Mouse (Mus musculus): Measurements from ENCODE around the gene Nck2.

Nck2 gene

DNA sequence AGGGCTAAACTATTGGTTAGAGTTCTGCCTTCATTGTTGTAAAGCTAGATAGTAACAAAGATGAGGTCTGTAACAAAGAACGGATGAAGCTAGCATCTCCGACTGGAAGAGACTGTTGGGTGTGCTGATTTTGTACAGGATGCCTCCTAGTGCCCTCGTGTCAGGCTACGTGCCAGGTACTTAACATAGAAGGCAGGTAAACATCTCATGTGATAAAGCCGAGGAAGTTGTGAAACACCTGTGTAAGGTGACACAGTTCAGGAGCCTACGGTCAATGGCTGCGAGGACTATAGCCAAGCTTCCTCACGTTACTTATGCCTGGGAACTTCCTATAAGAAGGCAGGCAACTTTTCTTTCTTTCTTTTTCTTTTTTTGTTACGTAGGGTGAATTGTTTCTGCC lies at the start of gene Nck2:
Gene Nck2 (plus strand): TSS at position 49 of the 400 bp plus-strand sequence.
- DNase-seq (ENCODE audit: low read depth, low spot score), result no peak

DNA sequence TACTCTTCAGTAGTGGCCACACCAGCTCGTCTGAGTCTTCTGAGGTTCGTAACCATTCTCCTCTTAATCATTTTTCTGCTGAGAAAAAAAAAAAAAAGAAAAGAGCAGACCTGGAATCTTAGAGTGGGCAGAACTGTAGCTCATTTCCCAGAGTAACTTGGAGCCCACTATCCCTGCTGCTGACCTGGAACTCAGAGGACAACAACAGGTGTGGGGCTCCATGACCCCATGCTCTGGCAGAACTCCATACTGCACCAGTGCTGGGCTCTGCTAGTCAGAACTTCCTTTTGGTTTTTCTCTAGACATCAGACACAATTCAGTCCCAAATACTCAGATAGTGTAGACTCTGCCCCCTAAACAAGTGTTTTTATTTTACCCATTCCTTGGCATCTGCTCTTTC lies 49.3 kb upstream of the Nck2 start:
- no peak for DNase-seq (ENCODE audit: low read depth, low spot score)

DNA sequence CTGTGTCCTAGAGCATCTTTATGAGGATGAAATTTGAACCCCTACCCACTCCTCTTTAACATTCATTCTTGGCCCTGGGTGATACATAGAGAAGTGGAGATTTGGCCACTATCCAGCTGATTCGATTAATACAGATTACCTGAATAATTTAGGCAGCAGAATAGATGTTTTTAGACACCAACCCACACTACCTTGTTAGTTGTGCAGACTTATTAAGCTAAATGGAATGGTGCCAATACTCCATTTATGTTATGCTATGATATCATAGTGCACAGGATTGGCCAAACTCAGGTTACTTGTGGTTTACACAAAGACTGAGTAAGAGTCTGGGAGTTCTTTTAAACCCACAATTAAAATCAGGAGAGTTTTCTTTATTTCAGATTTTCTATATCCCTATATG lies 48.6 kb upstream of the Nck2 start:
- no peak for DNase-seq (ENCODE audit: low read depth, low spot score)

DNA sequence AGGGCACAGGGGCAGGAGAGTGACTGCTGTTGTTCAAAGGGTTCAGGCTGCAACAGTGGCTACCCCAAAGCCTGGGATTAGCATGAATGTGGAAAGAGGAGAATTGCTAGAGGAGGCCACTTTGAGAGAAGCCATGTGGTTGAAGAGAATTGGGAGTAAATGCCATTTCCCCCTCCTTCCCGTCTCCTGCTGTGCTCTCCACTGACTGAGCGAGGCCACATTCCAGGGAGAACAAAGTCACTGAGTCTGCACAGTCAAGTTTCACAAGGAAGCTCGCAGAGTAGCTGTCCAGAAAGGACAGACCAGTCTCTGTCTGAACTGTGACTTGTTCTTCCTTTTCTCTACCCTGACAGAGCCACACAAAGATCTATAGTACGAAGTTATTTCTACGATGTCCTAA lies 47.9 kb upstream of the Nck2 start:
- DNase-seq (ENCODE audit: low read depth, low spot score), result no peak

DNA sequence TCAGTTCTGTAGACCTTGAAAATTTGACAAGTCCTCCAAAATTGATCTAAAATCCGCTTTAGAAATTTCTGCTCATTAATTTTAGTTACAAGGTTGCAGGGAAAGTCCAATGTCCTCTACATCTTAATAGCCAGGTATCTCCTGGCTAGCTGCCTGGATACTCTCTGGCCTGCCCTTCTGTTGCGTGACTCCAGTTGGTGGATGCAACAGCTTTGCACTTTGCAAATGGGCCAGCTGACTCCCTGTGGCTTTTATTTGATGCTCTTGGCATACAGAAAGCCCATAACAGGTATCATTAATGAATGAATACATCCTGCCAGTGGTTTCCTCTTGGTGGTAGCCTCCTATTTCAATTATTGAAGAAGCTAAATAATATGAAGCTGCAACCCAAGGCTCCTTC lies 47.3 kb upstream of the Nck2 start:
- no peak for DNase-seq (ENCODE audit: low read depth, low spot score)

DNA sequence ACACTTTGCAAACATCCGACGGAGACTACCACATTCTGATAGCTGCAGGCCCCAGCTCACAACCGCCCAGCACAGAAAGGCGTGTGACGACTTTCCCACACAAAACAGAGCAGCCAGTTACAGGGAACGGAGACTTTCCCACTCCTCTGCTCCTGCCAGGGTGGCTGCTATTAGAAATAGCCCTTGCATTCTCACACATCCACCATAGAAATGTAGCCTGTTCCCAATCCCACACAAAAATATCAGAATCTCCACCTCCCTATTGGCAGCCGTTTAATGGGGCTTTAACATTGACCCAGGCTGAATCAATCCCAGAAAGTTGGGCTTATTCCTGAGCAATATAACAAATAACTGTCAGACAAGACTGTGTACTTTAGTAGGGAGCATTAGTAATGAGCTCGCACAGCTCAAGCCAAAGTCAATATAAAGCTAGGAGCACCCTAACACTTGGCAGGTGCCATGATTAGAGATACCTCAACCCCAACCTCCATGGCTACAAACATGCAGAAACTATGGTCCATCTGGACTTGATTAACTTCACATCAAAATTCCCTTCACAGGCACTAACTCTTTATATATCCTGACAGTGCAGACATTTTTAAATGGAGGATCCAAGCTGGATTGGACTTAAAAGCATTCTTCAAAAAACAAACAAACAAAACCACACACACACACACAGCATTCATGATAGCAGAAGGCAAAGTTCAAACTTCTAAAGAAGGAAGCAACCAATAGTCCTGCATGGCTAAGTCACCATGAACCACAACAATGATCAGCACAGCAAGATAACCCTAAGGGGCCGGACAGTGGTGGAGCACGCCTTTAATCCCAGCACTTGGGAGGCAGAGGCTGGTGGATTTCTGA lies 45.4 kb upstream of the Nck2 start:
- DNase-seq (ENCODE audit: low read depth, low spot score), result no peak

DNA sequence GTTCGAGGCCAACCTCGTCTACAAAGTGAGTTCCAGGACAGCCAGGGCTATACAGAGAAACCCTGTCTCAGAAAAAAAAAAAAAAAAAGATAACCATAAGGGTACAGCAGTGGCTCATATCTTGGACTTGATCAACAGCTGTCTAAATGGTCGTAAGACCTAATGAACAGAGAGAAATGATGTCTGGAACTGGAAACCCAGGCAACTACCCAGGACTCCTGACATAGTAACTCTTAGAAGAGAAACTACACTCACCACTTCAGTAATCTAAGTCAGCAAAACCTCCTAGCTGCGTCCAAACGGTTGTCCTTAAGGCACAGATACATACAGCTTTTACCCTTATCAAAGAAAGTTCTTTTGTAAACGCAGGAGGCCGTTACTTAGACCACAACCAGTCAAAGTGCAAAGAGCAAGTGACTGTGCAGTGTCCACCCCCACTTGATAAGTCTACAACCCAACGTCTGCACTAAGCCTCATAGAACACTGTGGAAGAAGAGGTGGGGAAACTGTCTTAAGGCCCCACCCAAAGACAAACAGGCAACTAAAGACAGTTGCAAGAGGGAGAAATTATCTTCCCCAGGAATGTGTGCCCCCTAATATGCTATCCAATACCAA lies 44.7 kb upstream of the Nck2 start:
- no peak for DNase-seq (ENCODE audit: low read depth, low spot score)

DNA sequence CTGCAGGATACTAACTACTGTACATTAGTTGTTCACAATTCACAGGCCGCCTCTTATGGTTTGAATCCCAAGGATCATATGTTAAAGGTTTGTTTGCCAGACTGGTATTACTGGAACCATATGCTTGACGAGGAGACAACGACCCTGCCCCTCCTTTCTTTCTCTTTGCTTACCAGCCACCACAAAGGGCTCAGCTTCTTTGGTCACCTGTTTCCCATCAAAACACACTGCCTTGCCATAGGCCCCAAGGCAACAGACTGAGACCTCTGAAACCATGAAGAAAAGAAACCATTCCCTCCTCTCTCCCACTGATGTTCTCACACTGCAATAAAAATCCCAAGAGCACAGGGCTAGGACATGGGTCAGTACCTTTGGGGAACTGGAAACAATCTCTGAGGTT lies 43.7 kb upstream of the Nck2 start:
- no peak for DNase-seq (ENCODE audit: low read depth, low spot score)

DNA sequence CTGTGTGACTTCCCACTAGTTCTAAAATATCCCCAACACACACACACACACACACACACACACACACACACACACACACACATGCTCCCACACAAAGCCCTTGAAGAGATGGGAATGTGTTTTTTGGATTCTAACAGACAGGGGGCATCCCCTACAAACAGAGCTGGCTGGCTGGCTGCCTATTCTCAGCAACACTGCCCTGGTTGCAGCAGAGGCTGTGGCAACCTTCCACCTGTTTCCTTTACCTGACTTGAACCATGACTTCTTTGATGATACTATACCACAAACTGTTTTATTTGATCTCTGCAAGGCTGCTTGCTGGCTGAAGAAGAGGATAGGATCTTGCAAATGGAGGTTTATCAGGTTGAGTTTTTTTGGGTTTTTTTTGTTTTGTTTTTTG lies 41.0 kb upstream of the Nck2 start:
- DNase-seq (ENCODE audit: low read depth, low spot score), result no peak

DNA sequence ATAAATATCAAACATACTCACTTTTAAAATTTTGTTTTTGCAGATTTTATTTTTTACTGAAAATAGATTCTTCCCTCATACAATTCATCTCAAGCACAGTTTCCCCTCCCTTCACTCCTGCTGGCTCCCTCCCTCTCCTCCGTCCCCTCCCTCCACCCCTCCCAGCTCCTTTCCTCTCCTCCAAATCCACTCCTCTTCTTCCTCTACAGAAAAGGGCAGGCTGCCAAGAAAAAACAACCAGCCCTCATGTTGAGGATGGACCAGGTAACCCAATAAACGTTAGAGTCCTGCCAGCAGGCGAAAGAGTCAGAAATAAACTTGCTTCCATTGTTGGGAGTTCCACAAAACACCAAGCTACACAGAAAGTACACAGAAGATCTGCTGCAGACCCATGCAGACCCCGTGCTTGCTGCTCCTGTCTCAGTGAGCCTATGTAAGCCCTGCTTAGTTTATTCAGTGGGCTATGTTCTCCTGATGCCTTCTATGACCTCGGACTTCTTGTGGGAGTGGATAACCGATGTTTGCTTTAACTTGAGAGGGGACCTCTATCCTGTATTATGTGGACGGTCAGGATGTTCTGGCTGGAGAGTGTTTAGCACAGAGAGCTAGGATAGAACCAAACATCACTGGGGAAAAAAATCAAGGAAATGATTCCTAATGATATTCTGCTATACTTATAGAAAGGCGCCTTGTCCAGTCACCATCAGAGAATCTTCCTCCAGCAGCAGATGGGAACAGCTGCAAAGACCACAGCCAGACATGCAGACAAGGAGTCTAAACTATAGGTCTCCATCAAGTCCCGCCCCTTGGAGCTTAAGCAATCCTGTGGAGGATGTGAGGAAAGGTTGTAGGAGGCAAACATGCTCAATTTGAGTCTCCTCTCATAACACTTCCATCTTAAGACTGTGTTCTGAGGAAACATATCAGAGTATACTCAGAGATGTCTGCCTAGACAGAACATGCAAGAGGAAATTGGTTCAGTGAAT lies 39.4 kb upstream of the Nck2 start:
- DNase-seq (ENCODE audit: low read depth, low spot score), result no peak

DNA sequence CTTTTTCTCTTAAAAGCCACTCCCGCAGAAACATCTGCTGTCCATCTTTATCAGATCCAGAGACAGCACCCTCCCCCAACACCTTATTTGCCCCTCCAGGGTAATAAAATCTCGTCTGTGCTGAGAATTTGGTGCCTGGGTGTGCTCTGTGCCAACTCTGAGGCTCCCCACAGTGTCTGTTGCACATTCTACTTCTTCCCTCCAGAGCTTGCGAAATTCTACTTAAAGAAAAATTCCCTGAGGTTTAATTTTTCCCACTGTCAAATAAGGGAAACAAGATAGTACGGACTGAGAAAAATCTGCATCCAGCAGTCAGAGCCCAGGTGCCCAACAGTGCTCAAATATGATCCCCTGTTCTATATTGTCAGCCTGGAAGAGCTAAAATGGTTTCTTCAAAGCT lies 35.4 kb upstream of the Nck2 start:
- no peak for DNase-seq (ENCODE audit: low read depth, low spot score)

DNA sequence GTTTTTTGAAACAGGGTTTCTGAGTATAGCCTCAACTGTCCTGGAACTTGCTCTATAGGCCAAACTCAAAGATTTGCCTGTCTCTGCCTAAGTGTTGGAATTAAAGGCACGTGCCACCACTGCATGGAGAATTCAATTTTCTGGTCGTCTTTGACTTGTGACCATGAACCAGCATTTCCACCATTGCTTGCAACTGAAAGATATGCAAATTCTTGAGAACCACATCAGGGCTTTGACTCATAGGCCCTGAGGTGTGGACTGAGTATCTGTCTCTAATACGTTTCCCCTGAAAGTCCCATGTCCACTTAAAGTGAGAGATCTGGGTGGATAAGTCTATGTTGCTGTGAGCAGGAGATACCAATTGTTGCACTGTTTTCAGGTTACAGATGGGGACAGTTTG lies 31.6 kb upstream of the Nck2 start:
- no peak for DNase-seq (ENCODE audit: low read depth, low spot score)

DNA sequence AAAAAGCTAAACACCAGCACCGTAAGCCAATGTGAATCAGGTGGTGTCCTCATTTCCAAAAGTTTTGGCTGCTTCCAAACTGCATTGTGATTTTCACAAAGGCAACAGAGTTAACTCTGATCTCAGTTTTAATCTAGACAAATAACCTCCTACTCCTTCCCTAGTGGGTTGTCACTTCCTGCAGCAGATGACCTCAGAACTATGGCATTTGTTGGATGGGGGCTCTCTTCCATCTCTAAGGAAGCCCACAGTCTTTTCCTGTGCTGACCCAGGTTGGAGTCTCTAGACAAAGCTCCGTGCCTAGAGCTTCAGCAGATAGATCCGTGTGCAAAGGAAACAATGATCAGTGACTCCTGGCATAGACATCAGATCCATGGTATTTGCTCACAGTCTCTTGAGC lies 31.1 kb upstream of the Nck2 start:
- no peak for DNase-seq (ENCODE audit: low read depth, low spot score)

DNA sequence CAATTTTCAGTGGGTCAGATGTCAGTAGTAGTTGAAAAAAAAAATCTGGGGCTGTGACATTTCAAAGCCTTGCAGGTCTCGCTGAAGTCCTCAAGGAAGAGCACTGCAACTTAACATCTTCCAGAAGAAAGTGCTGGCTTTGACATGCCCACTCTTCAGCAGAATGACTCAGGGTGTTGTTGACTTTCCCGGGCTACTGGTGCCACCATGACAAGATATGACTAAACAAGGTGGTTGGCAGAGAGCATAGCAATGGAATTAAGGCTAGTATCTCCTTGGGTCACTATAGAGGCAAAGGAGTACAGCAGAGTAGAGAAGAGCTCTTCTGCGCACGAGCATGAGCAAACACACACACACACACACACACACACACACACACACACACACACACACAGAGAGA lies 30.6 kb upstream of the Nck2 start:
- DNase-seq (ENCODE audit: low read depth, low spot score), result no peak

DNA sequence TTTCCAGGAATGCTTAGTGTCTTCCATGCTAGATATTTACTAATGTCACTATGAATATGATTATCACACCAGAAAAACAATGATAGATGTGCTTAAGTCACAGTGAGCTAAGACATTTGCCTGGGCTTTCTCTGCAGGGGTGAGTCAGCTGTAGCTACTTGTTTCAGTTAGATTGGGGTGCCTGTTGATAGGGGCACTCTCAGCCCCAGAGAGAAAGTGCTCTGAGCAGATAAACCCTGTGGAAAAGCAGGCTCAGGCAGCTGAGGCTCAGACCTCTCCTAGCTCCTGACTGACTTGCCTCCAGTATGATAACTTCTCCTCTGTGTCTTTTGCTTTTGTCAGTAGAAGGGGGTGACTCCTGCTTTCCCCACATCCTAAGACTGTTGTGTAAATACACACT lies 30.2 kb upstream of the Nck2 start:
- DNase-seq (ENCODE audit: low read depth, low spot score), result no peak

DNA sequence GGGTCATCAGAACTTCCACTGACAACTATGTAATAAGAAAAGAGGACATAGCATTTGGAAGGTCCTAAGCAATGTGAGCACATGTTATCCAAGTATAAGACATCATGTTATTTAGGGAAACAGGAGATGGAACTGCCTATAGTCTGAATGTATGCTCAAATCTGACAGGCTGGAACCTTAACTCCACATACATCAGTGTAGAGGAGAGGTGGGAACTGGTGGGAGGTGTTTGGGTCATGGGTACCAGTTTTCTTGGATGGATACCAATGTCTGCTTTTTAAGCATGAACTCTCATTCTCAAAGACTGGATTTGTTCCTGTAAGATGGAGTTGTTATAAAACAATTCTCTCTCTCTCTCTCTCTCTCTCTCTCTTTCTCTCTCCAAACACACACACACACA lies 29.4 kb upstream of the Nck2 start:
- no peak for DNase-seq (ENCODE audit: low read depth, low spot score)

DNA sequence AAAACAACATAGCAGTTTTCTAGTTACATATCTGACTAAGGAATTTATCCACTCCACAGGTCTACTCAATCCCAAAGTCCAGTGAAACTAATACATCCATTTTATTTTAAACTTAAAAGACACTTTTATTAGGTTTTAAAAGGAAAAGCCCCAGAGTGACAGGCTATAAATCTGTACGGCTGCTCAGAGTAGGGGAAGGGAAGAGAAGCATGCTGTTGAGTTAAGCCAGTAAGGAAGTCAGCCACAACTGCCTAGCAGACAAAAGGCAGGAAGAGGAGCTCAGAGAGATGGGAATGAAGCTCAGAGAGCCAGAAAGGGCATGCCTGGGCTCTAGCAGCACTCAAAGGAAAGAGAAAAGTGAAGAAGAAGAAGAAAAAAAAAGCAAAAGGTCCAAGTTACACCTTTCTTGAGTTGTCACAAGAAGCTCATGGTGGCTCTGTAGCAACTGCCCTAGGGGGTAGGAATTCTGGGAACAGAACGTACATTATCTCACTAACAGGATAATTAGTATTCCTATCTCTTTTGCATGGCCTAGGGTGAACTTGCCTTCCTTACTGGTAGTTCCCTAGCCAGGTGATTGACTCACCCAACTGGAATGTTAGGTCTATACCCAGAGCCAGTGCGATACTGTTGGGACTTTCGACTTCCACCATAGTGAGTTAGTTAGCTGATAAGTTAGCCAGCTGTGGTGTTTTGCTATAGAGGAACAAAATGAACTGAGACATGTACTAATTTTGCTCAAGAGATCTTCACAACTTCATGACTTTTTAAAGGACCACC lies 21.2 kb upstream of the Nck2 start:
- no peak for DNase-seq (ENCODE audit: low read depth, low spot score)

DNA sequence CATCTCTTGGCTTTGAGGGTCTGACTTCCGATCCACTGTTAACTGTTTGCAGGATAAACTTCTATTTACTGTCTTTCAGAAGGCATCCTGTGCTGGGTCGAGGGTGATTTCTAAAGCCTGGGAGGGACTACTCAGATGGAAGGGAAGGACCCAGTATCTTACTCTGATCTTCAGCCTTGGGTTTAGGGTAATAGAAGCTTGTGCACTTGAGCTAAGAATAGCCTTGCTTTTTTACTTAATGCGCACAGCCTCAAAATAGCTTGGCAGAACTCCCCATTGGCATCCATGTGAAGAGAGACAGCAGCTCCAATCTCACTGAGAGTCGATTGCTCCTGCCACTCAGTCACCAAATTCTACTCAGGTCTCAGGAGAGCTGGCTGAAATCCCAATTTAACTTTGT lies 17.9 kb upstream of the Nck2 start:
- no peak for DNase-seq (ENCODE audit: low read depth, low spot score)

DNA sequence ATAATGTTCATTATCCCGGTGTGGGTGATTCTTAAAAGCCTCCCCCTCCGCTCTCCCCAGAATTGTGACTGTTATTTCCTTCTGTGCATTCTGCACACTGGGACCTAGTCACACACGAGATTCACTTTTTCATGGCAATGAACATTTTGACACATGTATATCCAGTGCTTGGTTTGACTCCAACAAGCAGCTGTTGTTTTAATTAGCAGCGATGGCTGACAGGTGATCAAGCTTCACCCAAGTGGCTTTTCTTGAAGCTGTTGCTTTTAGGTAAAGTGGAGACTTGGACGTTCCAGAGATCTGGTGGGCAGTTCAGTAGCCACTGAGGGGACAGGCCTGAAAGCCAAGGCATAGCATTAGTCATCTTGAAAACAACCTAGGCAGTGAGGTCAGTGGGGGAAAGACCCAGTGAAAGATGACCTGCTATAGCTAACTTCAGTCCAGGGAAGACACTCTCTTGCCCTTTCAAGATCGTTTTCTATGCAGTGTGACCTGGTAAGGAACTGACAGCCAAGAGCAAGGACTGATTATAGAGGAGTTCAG lies 17.3 kb upstream of the Nck2 start:
- DNase-seq (ENCODE audit: low read depth, low spot score), result no peak

DNA sequence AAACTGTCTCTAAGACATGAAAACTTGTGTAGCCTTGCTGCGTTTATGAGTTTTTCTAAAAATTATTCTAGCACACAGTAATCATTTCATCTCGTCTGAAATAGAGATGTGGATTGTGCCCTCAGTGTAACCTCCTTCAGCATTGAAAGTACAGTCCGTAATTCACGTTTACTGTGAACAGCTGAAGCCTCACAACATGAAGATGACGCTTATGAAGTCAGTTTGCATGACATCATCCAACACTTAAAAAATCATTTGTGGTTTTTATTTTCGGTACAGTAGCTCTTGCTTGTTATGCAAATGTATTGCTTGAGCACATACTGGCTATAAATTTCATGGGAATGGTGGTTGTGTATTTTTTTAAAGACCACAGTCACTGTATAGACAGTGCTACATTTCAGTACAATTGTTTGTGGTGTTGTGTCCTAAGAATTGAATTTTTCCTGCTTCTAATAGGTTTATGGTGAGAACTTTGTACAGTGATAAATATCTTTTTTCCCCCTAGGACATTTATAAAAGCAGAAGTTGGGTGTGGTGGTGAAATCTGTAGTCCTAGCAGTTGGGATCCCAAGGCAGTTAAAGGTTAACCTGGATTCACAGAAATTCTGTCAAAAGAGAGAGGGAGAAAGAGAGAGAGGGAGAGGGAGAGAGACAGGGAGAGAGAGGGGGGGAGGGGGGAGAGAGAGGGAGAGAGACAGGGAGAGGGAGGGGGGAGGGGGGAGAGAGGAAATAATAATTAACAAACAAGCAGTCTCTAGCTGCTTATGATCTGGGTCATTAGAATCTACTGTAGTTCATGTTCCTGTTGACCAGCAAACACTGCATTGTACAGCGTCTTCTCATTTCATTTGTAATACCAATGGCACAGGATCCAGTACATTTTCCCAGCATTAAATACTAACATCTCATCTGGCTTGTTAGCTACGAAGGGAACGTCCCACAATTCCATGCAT lies 14.2 kb upstream of the Nck2 start:
- no peak for DNase-seq (ENCODE audit: low read depth, low spot score)

All from embryo, embryonic 11.5 days (tissue).